Mouse (Mus musculus) cortical plate, adult 2 months (tissue): ENCODE measurements around the gene Gm11559.

Source experiments
- CTCF ChIP-seq: fragments of 200-500 bp; IDR thresholded peaks from 2 replicates; pipeline ENCODE4 v1.5.1; 2011; ENCODE audit warnings: mild to moderate bottlenecking, control low read depth, low read length; ENCODE audit not compliant: insufficient read depth; ENCODE audit errors: extremely low read depth
- POLR2A ChIP-seq: fragments of 200-500 bp; IDR thresholded peaks from 2 replicates; pipeline ENCODE4 v1.6.1; 2011; ENCODE audit warnings: mild to moderate bottlenecking, low read length, control low read depth; ENCODE audit not compliant: insufficient read depth; ENCODE audit errors: extremely low read depth

GRCm38 (mm10) chr11:99854121-99854520, 10.2 kb upstream of the Gm11559 start:
- TF ChIP-seq POLR2A (no peak), CTCF (no peak)
